ENCODE assay signal across 8 mouse cellular contexts in genomic region chr13:30336913-30337312, GRCm38 (mm10). TPM values are rescaled to one million over a fixed set of nuclear protein-coding genes. Genes with fewer than 3 reads are reported as not detected.
DNase-seq lines count a peak whose midpoint lies in the region; ATAC-seq and TF ChIP-seq lines count a peak whose summit lies in the region.

No protein-coding gene starts in this region.

- TF ChIP-seq EP300 in MEL (IDR thresholded peaks at IDR 0.05; ENCODE audit: low read depth in 1 of 2, low read length in 2 of 2) = no peak

- ATAC-seq in limb, embryonic 15.5 days (ENCODE audit: insufficient number of reproducible peaks, low FRiP score, low TSS enrichment, low read depth) = no peak

- H3K27me3 ChIP-seq in E14TG2a.4 (ENCODE audit: insufficient read depth, low read length) = peaks cover 24% of the 10 kb centered on the region
- no peaks in the 10 kb centered on the region for H3K27me3 ChIP-seq in MEL (ENCODE audit: control insufficient read depth in 1 of 2, insufficient read depth in 2 of 2, low read length in 2 of 2)
- H3K27me3 ChIP-seq in limb, embryonic 15.5 days = peaks cover 10% of the 10 kb centered on the region; the same call in 1 of the 2 replicates

- no peak for DNase-seq in MEL (ENCODE audit: low read depth, low spot score)
- peak; percentile 9 for DNase-seq in heart, postnatal 4 days
- no peak for DNase-seq in urinary bladder, postnatal 4 days (ENCODE audit: low spot score in 2 of 2)
- DNase-seq in frontal cortex, adult 2 months (ENCODE audit: extremely low spot score in 1 of 2, low spot score in 1 of 2) = no peak
- DNase-seq in urinary bladder, adult 2 months (ENCODE audit: low spot score) = no peak
- DNase-seq in cerebellum, adult 9-11 months = no peak

- no peak for TF ChIP-seq RAD21 in MEL (IDR thresholded peaks at IDR 0.05; ENCODE audit: low read depth, low read length)

- no peak for TF ChIP-seq POLR2A in MEL (IDR thresholded peaks at IDR 0.05; ENCODE audit: control insufficient read depth in 1 of 2, insufficient read depth in 1 of 2, low read depth in 1 of 2, low read length in 2 of 2, poor library complexity in 1 of 2)

- no peaks in the 10 kb centered on the region for H3K9me3 ChIP-seq in E14TG2a.4 (ENCODE audit: low read length)
- H3K9me3 ChIP-seq in MEL (replicated peaks; ENCODE audit: insufficient read depth, low read length) = no peaks in the 10 kb centered on the region
- H3K9me3 ChIP-seq in limb, embryonic 15.5 days = no peaks in the 10 kb centered on the region

- 27% methylated on average over 9 of the region's 9 CpGs for WGBS in limb, embryonic 15.5 days

- TF ChIP-seq CTCF in E14TG2a.4 (conservative IDR thresholded peaks at IDR 0.05; ENCODE audit: low read length) = no peak
- no peak for TF ChIP-seq CTCF in MEL (IDR thresholded peaks at IDR 0.05 in 2 of 3, conservative IDR thresholded peaks at IDR 0.05 in 1 of 3; ENCODE audit: control insufficient read depth in 1 of 3, insufficient read depth in 1 of 3, low read depth in 2 of 3, low read length in 3 of 3, poor library complexity in 1 of 3, severe bottlenecking in 1 of 3)

- H3K4me3 ChIP-seq in E14TG2a.4 (replicated peaks; ENCODE audit: low read length) (peak overlapping the region; percentile 79), MEL (ENCODE audit: control insufficient read depth in 1 of 2, insufficient read depth in 1 of 2, low read depth in 2 of 2, low read length in 2 of 2) (peak overlapping the region; percentile 90 to 96)
- peak overlapping the region; percentile 52 for H3K4me3 ChIP-seq in limb, embryonic 15.5 days

- H3K79me2 ChIP-seq in MEL (ENCODE audit: control insufficient read depth, insufficient read depth, low read length, poor library complexity) = no peaks in the 10 kb centered on the region; the same call in 1 of the 2 replicates

- no peak overlapping the region for H3K27ac ChIP-seq in MEL (ENCODE audit: control insufficient read depth, low read depth, low read length)
- H3K27ac ChIP-seq in limb, embryonic 15.5 days = 0 out of 2 replicates have a peak overlapping the region, but pooled peaks have one; percentile 77

- H3K9ac ChIP-seq in MEL (ENCODE audit: control insufficient read depth, low read depth, low read length, poor library complexity, severe bottlenecking) = peak overlapping the region; percentile 70
- H3K9ac ChIP-seq in limb, embryonic 15.5 days = peak overlapping the region; percentile 42; the same call in 1 of the 2 replicates

- H3K4me1 ChIP-seq in E14TG2a.4 (replicated peaks; ENCODE audit: low read depth, low read length) = peaks cover 7% of the 10 kb centered on the region; the same call in 1 of the 2 replicates
- peaks cover 14 to 15% of the 10 kb centered on the region in 2 experiments for H3K4me1 ChIP-seq in MEL (ENCODE audit: control insufficient read depth in 1 of 2, insufficient read depth in 2 of 2, low read length in 2 of 2)
- H3K4me1 ChIP-seq in limb, embryonic 15.5 days = peaks cover 9% of the 10 kb centered on the region

- H3K36me3 ChIP-seq in E14TG2a.4 (ENCODE audit: insufficient read depth, low read length) = no peaks in the 10 kb centered on the region
- H3K36me3 ChIP-seq in MEL (ENCODE audit: control insufficient read depth in 1 of 2, insufficient read depth in 2 of 2, low read length in 2 of 2) = peaks cover 0 to 19% of the 10 kb centered on the region in 2 experiments; a peak in 2 of 4 replicates
- no peaks in the 10 kb centered on the region for H3K36me3 ChIP-seq in limb, embryonic 15.5 days

- H3K4me2 ChIP-seq in limb, embryonic 15.5 days = peak overlapping the region; percentile 88

TF ChIP-seq in MEL, 35 proteins besides CTCF, POLR2A, EP300 and RAD21:
- TF ChIP-seq CHD1 (IDR thresholded peaks at IDR 0.05; ENCODE audit: low read depth, low read length) (no peak), USF2 (IDR thresholded peaks at IDR 0.05; ENCODE audit: borderline replicate concordance in 1 of 2, insufficient read depth in 1 of 2, low read depth in 1 of 2, low read length in 2 of 2) (no peak), SIN3A (IDR thresholded peaks at IDR 0.05; ENCODE audit: low read length) (no peak), NRF1 (IDR thresholded peaks at IDR 0.05; ENCODE audit: insufficient read depth, low read depth, low read length, poor library complexity, severe bottlenecking) (no peak), ETS1 (IDR thresholded peaks at IDR 0.05; ENCODE audit: low read depth, low read length) (no peak), HCFC1 (IDR thresholded peaks at IDR 0.05; ENCODE audit: low read depth, low read length) (no peak), MYC (IDR thresholded peaks at IDR 0.05; ENCODE audit: low read depth, low read length) (no peak), POLR2AphosphoS2 (IDR thresholded peaks at IDR 0.05; ENCODE audit: low read length) (no peak), CHD2 (IDR thresholded peaks at IDR 0.05; ENCODE audit: low read length) (no peak), TAL1 (IDR thresholded peaks at IDR 0.05; ENCODE audit: low read length) (no peak), USF1 (IDR thresholded peaks at IDR 0.05; ENCODE audit: low read depth, low read length) (no peak), ZC3H11A (IDR thresholded peaks at IDR 0.05; ENCODE audit: low read depth, low read length) (no peak), GATA1 (IDR thresholded peaks at IDR 0.05; ENCODE audit: low read depth, low read length) (no peak), ELF1 (IDR thresholded peaks at IDR 0.05; ENCODE audit: low read depth, low read length) (no peak), POLR2AphosphoS5 (IDR thresholded peaks at IDR 0.05; ENCODE audit: borderline replicate concordance, low read depth, low read length) (no peak)
TF ChIP-seq in MEL: peak in this region for 0.

RNA-seq across cellular contexts. Expression of gene Agtr1a, which starts 0.7 kb away (rescaled TPM):
- 0.75 and 3.0 TPM in 2 replicates for total RNA-seq in MEL (2012; rRNA removed)
- 1 to 10 TPM in 1 of 2 experiments, not detected in 1; 2.7 TPM for polyA plus RNA-seq in MEL (2012; ENCODE audit: insufficient read depth in 1 of 2, insufficient read length in 2 of 2, low read depth in 1 of 2, low replicate concordance in 2 of 2, missing spikeins in 1 of 2)
- 10 to 100 TPM; 31.9 to 37.2 TPM for total RNA-seq in heart, postnatal 4 days (2021)
- polyA plus RNA-seq in limb, embryonic 15.5 days (2015; fragmentation: Nextera tagmentation; extraction: Ambion mirVana) = 7.6 and 10.9 TPM in 2 replicates
- polyA plus RNA-seq in frontal cortex, adult 2 months (2012; rRNA removed) = 1.0 and 1.2 TPM in 2 replicates
- polyA plus RNA-seq in urinary bladder, adult 2 months (2012; rRNA removed) = 7.1 and 7.7 TPM in 2 replicates
